ENCODE assay signal across 9 mouse cellular contexts in the genomic region with DNA sequence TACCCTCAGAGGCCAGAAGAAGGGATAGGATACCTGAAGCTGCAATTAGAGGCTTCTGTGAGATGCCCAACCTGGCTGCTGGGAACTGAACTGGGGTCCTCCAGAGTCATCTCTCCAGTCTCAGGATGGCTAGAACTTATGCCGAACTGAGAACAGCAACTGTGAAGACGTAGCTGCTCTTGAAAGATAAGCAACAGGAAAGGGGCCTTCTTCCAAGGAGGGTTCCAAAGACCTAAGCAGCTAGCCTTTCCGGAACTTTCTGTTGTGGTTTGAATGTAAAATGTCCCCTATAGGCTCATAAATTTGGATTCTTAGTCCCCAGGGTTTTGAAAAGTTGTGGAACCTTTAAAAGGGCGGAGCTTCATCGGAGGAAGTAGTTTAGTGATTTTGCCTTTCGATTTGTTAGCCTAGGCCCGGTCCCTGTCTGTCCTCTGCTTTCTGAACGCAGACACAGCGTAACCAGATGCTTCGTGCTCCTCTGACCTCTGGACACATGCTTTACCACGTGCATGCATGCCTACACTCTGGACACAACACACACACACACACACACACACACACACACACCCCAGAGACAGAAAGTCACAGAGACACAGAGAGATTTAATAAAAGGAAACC. TPM values are rescaled to one million over a fixed set of nuclear protein-coding genes. Genes with fewer than 3 reads are reported as not detected.
DNase-seq lines count a peak whose midpoint lies in the region; ATAC-seq lines count a peak whose summit lies in the region.
"Had no signal": no experiment of that assay in that cellular context is flagged by ENCODE, and none has a peak within 500 bp of the region (broad histone marks: within the 10 kb centered on the region; RNA-seq: fewer than 3 reads in every experiment).

No protein-coding gene starts in this region.

- intact Hi-C loops in heart, postnatal 25 days (cut with DNase I) = no loop called here

- peak; percentile 19 for DNase-seq in heart, adult 8-10 months (ENCODE audit: low spot score)
- DNase-seq in heart, postnatal 25 days (ENCODE audit: low spot score) = no peak
- peak; percentile 22 for DNase-seq in kidney, postnatal 14 days
- no peak for DNase-seq in adrenal gland, adult 18-20 months (ENCODE audit: low spot score in 2 of 2)
- DNase-seq in left cerebral cortex, adult 18-20 months (ENCODE audit: low spot score in 2 of 2) = no peak
- DNase-seq: thymus, adult 2 months had no signal

- H3K9me3 ChIP-seq in hindbrain, embryonic 12.5 days (replicated peaks) = no peaks in the 10 kb centered on the region

- H3K36me3 ChIP-seq in hindbrain, embryonic 12.5 days = no peaks in the 10 kb centered on the region

- ATAC-seq in granulocyte monocyte progenitor cell, adult 5-6 weeks (replicated peaks; ENCODE audit: poor library complexity, severe bottlenecking) = peak; percentile 40
- ATAC-seq in monocyte, adult 5-6 weeks (replicated peaks; ENCODE audit: insufficient number of reproducible peaks, low FRiP score, low TSS enrichment, poor library complexity, severe bottlenecking) = 0 out of 2 replicates have a peak, but pooled peaks have one; percentile 30
- no peak for ATAC-seq in hindbrain, embryonic 12.5 days (ENCODE audit: low FRiP score)

- 86% methylated on average over 11 of the region's 11 CpGs for WGBS in hindbrain, embryonic 12.5 days

- no peak overlapping the region for H3K4me2 ChIP-seq in hindbrain, embryonic 12.5 days (replicated peaks)

- H3K4me1 ChIP-seq in hindbrain, embryonic 12.5 days = no peaks in the 10 kb centered on the region

- H3K4me3 ChIP-seq in hindbrain, embryonic 12.5 days = no peak overlapping the region

- no peak overlapping the region for H3K9ac ChIP-seq in hindbrain, embryonic 12.5 days

- no peaks in the 10 kb centered on the region for H3K27me3 ChIP-seq in hindbrain, embryonic 12.5 days

- no peak overlapping the region for H3K27ac ChIP-seq in hindbrain, embryonic 12.5 days

RNA-seq across cellular contexts. Expression of gene Spin1, which starts 29.5 kb away (rescaled TPM):
- 10 to 100 TPM; 28.5 to 34.5 (median 32.8) TPM for total RNA-seq in heart, adult 8-10 months (2022)
- 10 to 100 TPM; 30.0 to 33.4 TPM for total RNA-seq in heart, postnatal 25 days (2021)
- total RNA-seq in granulocyte monocyte progenitor cell, adult 5-6 weeks (2014; fragmentation: Nextera tagmentation) = 47.2 and 47.7 TPM in 2 replicates
- total RNA-seq in granulocyte monocyte progenitor cell, adult 5-6 weeks (2017) = 38.5 and 39.7 TPM in 2 replicates
- 30.8 to 34.7 TPM (median 34.3 TPM) in 3 replicates for total RNA-seq in monocyte, adult 5-6 weeks (2017)
- polyA plus RNA-seq in hindbrain, embryonic 12.5 days (2016; fragmentation: Nextera tagmentation; extraction: Ambion mirVana) = 129 and 132 TPM in 2 replicates
- 10 to 100 TPM; 69.1 to 70.2 TPM for total RNA-seq in adrenal gland, adult 18-20 months (2021)
- 100 to 1,000 TPM; 171 to 183 TPM for total RNA-seq in left cerebral cortex, adult 18-20 months (2021)

Comparison
In these comparisons a context has a peak if more than half of its experiments do, and no peak if none do; other contexts are left out.
1. DNase-seq: peak in heart, adult 8-10 months (single experiment) and kidney, postnatal 14 days (single experiment); none in heart, postnatal 25 days (single experiment), adrenal gland, adult 18-20 months (0 of 2) and left cerebral cortex, adult 18-20 months (0 of 2).